9 mouse cellular contexts compared by ENCODE assay signal in genomic region chr9:105612919-105613318, GRCm38 (mm10). TPM values are rescaled to one million over a fixed set of nuclear protein-coding genes. Genes with fewer than 3 reads are reported as not detected.
DNase-seq lines count a peak whose midpoint lies in the region; ATAC-seq and TF ChIP-seq lines count a peak whose summit lies in the region.
"Had no signal": no experiment of that assay in that cellular context is flagged by ENCODE, and none has a peak within 500 bp of the region (broad histone marks: within the 10 kb centered on the region; RNA-seq: fewer than 3 reads in every experiment).

No protein-coding gene starts in this region.

- 71% methylated on average over 7 of the region's 7 CpGs for WGBS in heart, embryonic 13.5 days
- 49% methylated on average over 7 of the region's 7 CpGs for WGBS in kidney, postnatal 0 days

- H3K27me3 ChIP-seq in heart, embryonic 13.5 days (replicated peaks), result no peaks in the 10 kb centered on the region
- H3K27me3 ChIP-seq in kidney, postnatal 0 days (ENCODE audit: insufficient read depth, low read length), result no peaks in the 10 kb centered on the region

- no peaks in the 10 kb centered on the region for H3K9me3 ChIP-seq in heart, embryonic 13.5 days
- H3K9me3 ChIP-seq in kidney, postnatal 0 days (replicated peaks; ENCODE audit: low read length), result no peaks in the 10 kb centered on the region; the same call in 1 of the 2 replicates

- DNase-seq in heart, adult 8-10 months (ENCODE audit: low spot score), result no peak
- DNase-seq in 416B (ENCODE audit: low read depth), result peak; percentile 24
- peak; percentile 60 for DNase-seq in cerebellum, adult 11-12 months
- DNase-seq in kidney, postnatal 0 days (ENCODE audit: low spot score), result peak; percentile 21
- DNase-seq in natural killer cell, adult 2 months (ENCODE audit: low spot score in 2 of 2), result no peak

- peaks cover 7% of the 10 kb centered on the region for H3K4me1 ChIP-seq in heart, embryonic 13.5 days
- no peaks in the 10 kb centered on the region for H3K4me1 ChIP-seq in kidney, postnatal 0 days (replicated peaks; ENCODE audit: insufficient read depth, low read length)

- H3K27ac ChIP-seq in heart, embryonic 13.5 days (replicated peaks), result 0 out of 2 replicates have a peak overlapping the region, but pooled peaks have one; percentile 12
- no peak overlapping the region for H3K27ac ChIP-seq in kidney, postnatal 0 days

- no peak for ATAC-seq in heart, embryonic 13.5 days (ENCODE audit: extremely low read depth, insufficient number of reproducible peaks, low FRiP score, low TSS enrichment)
- no peak; the same call in 1 of the 2 replicates for ATAC-seq in kidney, postnatal 0 days (replicated peaks; ENCODE audit: low FRiP score, low read depth)
- no peak for ATAC-seq in inflammation-experienced regulatory T-cells, adult 6 months
- no peak for ATAC-seq in activated CD4-positive, CD25-positive, alpha-beta regulatory T cell, adult 4 months
- ATAC-seq: lung, postnatal 0 days had no signal

- no peak overlapping the region for H3K9ac ChIP-seq in heart, embryonic 13.5 days
- no peak overlapping the region for H3K9ac ChIP-seq in kidney, postnatal 0 days (ENCODE audit: low read depth, low read length)

- TF ChIP-seq CTCF in kidney, postnatal 0 days (IDR thresholded peaks at IDR 0.05; ENCODE audit: low read depth), result no peak

- no peaks in the 10 kb centered on the region for H3K36me3 ChIP-seq in heart, embryonic 13.5 days
- no peaks in the 10 kb centered on the region for H3K36me3 ChIP-seq in kidney, postnatal 0 days (ENCODE audit: insufficient read depth, low read length)

- H3K4me2 ChIP-seq in heart, embryonic 13.5 days, result no peak overlapping the region
- H3K4me2 ChIP-seq in kidney, postnatal 0 days (ENCODE audit: low read length), result no peak overlapping the region

- no peak overlapping the region for H3K4me3 ChIP-seq in heart, embryonic 13.5 days
- no peak overlapping the region for H3K4me3 ChIP-seq in kidney, postnatal 0 days (replicated peaks; ENCODE audit: low read depth, low read length)

RNA-seq across cellular contexts. Expression of gene Pik3r4, which starts 29.9 kb away (rescaled TPM):
- polyA plus RNA-seq in heart, embryonic 13.5 days (2015; fragmentation: Nextera tagmentation; extraction: Ambion mirVana), result 12.9 and 15.2 TPM in 2 replicates
- total RNA-seq in heart, adult 8-10 months (2022), result 10 to 100 TPM; 19.1 to 24.0 (median 21.6) TPM
- 16.0 and 18.0 TPM in 2 replicates for polyA plus RNA-seq in kidney, postnatal 0 days (2015; fragmentation: Nextera tagmentation; extraction: Ambion mirVana)
- 10 to 100 TPM; 12.7 to 20.8 (median 14.7) TPM for polyA plus RNA-seq in inflammation-experienced regulatory T-cells, adult 6 months (2017; shearing (Covaris generic))
- polyA plus RNA-seq in activated CD4-positive, CD25-positive, alpha-beta regulatory T cell, adult 4 months (2017; shearing (Covaris generic)), result 10 to 100 TPM; 16.4 to 16.6 TPM

Comparison
In these comparisons a context has a peak if more than half of its experiments do, and no peak if none do; other contexts are left out.
1. DNase-seq: peak in 416B (single experiment), cerebellum, adult 11-12 months (single experiment) and kidney, postnatal 0 days (single experiment); none in heart, adult 8-10 months (single experiment) and natural killer cell, adult 2 months (0 of 2).